8 mouse cellular contexts compared by ENCODE assay signal in genomic region chr10:80577195-80578130, GRCm38 (mm10). TPM values are rescaled to one million over a fixed set of nuclear protein-coding genes. Genes with fewer than 3 reads are reported as not detected.
A peak's percentile ranks its signal among the peaks of the same experiment; 100 is the strongest.
DNase-seq lines count a peak whose midpoint lies in the region; ATAC-seq and TF ChIP-seq lines count a peak whose summit lies in the region.

TSS of gene Klf16 (minus strand) at chr10:80577321.

- peak within 1 kb of the TSS; percentile 84 for H3K27ac ChIP-seq in heart, embryonic 12.5 days (ENCODE audit: poor library complexity, severe bottlenecking)
- peak within 1 kb of the TSS; percentile 87 for H3K27ac ChIP-seq in kidney, postnatal 0 days
- peak within 1 kb of the TSS; percentile 95 for H3K27ac ChIP-seq in liver, embryonic 11.5 days (ENCODE audit: low read depth, low read length)
- peak within 1 kb of the TSS; percentile 90 for H3K27ac ChIP-seq in stomach, embryonic 14.5 days (ENCODE audit: low read length)

- H3K4me1 ChIP-seq in erythroblast, embryonic 14.5 days (ENCODE audit: control insufficient read depth), result peaks cover 85% of the 10 kb centered on the region
- peaks cover 56% of the 10 kb centered on the region for H3K4me1 ChIP-seq in heart, embryonic 12.5 days (replicated peaks)
- H3K4me1 ChIP-seq in kidney, postnatal 0 days (replicated peaks; ENCODE audit: insufficient read depth, low read length), result peaks cover 14% of the 10 kb centered on the region; the same call in 1 of the 2 replicates
- H3K4me1 ChIP-seq in liver, embryonic 11.5 days (replicated peaks; ENCODE audit: control insufficient read depth, insufficient read depth, low read length), result peaks cover 46% of the 10 kb centered on the region
- H3K4me1 ChIP-seq in stomach, embryonic 14.5 days (ENCODE audit: control insufficient read depth, insufficient read depth, low read length), result peaks cover 32% of the 10 kb centered on the region; the same call in 1 of the 2 replicates

- peaks cover 46% of the 10 kb centered on the region for H3K79me2 ChIP-seq in C2C12 (ENCODE audit: control insufficient read depth, insufficient read depth)

- H3K9me3 ChIP-seq in erythroblast, embryonic 14.5 days (ENCODE audit: control insufficient read depth, low read length), result no peaks in the 10 kb centered on the region
- H3K9me3 ChIP-seq in heart, embryonic 12.5 days (replicated peaks), result no peaks in the 10 kb centered on the region
- no peaks in the 10 kb centered on the region for H3K9me3 ChIP-seq in kidney, postnatal 0 days (replicated peaks; ENCODE audit: low read length)
- H3K9me3 ChIP-seq in liver, embryonic 11.5 days (ENCODE audit: control insufficient read depth, low read length), result no peaks in the 10 kb centered on the region
- no peaks in the 10 kb centered on the region for H3K9me3 ChIP-seq in stomach, embryonic 14.5 days (ENCODE audit: control insufficient read depth, low read depth, low read length)

- H3K4me3 ChIP-seq in C2C12 (ENCODE audit: insufficient read depth, poor library complexity, severe bottlenecking), result peak within 1 kb of the TSS; percentile 87
- H3K4me3 ChIP-seq in erythroblast, embryonic 14.5 days (replicated peaks), result peak within 1 kb of the TSS; percentile 96
- H3K4me3 ChIP-seq in heart, embryonic 12.5 days, result peak within 1 kb of the TSS; percentile 91
- H3K4me3 ChIP-seq in kidney, postnatal 0 days (replicated peaks; ENCODE audit: low read depth, low read length), result peak within 1 kb of the TSS; percentile 86
- H3K4me3 ChIP-seq in liver, embryonic 11.5 days (ENCODE audit: low read depth, low read length), result peak within 1 kb of the TSS; percentile 97
- H3K4me3 ChIP-seq in stomach, embryonic 14.5 days (ENCODE audit: low read depth, low read length), result peak within 1 kb of the TSS; percentile 82

- 0 out of 2 replicates have a peak, but pooled peaks have one; percentile 18 for TF ChIP-seq POLR2A in brain, embryonic 14.5 days (IDR thresholded peaks at IDR 0.05; ENCODE audit: borderline replicate concordance, extremely low read depth, insufficient read depth, insufficient read length, poor library complexity, severe bottlenecking)

- peak within 1 kb of the TSS; percentile 88 for H3K9ac ChIP-seq in heart, embryonic 12.5 days
- H3K9ac ChIP-seq in kidney, postnatal 0 days (ENCODE audit: low read depth, low read length), result peak within 1 kb of the TSS; percentile 84
- H3K9ac ChIP-seq in liver, embryonic 11.5 days (ENCODE audit: low read depth, low read length), result peak within 1 kb of the TSS; percentile 89
- H3K9ac ChIP-seq in stomach, embryonic 14.5 days (replicated peaks; ENCODE audit: low read depth, low read length), result peak within 1 kb of the TSS; percentile 74

- H3K27me3 ChIP-seq in C2C12 (ENCODE audit: control insufficient read depth, insufficient read depth, insufficient read length), result no peaks in the 10 kb centered on the region
- H3K27me3 ChIP-seq in erythroblast, embryonic 14.5 days (ENCODE audit: control insufficient read depth), result no peaks in the 10 kb centered on the region
- H3K27me3 ChIP-seq in heart, embryonic 12.5 days (replicated peaks), result no peaks in the 10 kb centered on the region
- no peaks in the 10 kb centered on the region for H3K27me3 ChIP-seq in kidney, postnatal 0 days (ENCODE audit: insufficient read depth, low read length)
- H3K27me3 ChIP-seq in liver, embryonic 11.5 days (replicated peaks; ENCODE audit: control insufficient read depth, insufficient read depth, low read length), result no peaks in the 10 kb centered on the region
- H3K27me3 ChIP-seq in stomach, embryonic 14.5 days (ENCODE audit: control insufficient read depth, insufficient read depth, low read length), result no peaks in the 10 kb centered on the region

- H3K36me3 ChIP-seq in C2C12 (ENCODE audit: control insufficient read depth, insufficient read depth), result peaks cover 7% of the 10 kb centered on the region
- H3K36me3 ChIP-seq in erythroblast, embryonic 14.5 days (ENCODE audit: control insufficient read depth), result peaks cover 48% of the 10 kb centered on the region
- H3K36me3 ChIP-seq in heart, embryonic 12.5 days, result peaks cover 14% of the 10 kb centered on the region; the same call in 1 of the 2 replicates
- 0 out of 2 replicates have a peak, but pooled peaks cover 1% of the 10 kb centered on the region for H3K36me3 ChIP-seq in kidney, postnatal 0 days (ENCODE audit: insufficient read depth, low read length)
- H3K36me3 ChIP-seq in liver, embryonic 11.5 days (ENCODE audit: control insufficient read depth, insufficient read depth, low read length), result no peaks in the 10 kb centered on the region
- H3K36me3 ChIP-seq in stomach, embryonic 14.5 days (ENCODE audit: control insufficient read depth, insufficient read depth, low read length), result no peaks in the 10 kb centered on the region; the same call in 1 of the 2 replicates

- H3K4me2 ChIP-seq in heart, embryonic 12.5 days, result peak within 1 kb of the TSS; percentile 97
- H3K4me2 ChIP-seq in kidney, postnatal 0 days (ENCODE audit: low read length), result peak within 1 kb of the TSS; percentile 93
- peak within 1 kb of the TSS; percentile 97 for H3K4me2 ChIP-seq in liver, embryonic 11.5 days
- H3K4me2 ChIP-seq in stomach, embryonic 14.5 days (replicated peaks; ENCODE audit: low read depth, low read length), result peak within 1 kb of the TSS; percentile 65

- WGBS in heart, embryonic 12.5 days, result under 1% methylated on average over 68 of the region's 97 CpGs
- under 1% methylated on average over 69 of the region's 97 CpGs for WGBS in kidney, postnatal 0 days
- WGBS in liver, embryonic 11.5 days, result under 1% methylated on average over 80 of the region's 97 CpGs
- WGBS in stomach, embryonic 14.5 days, result 1% methylated on average over 70 of the region's 97 CpGs

- peak; percentile 90 for ATAC-seq in heart, embryonic 12.5 days (ENCODE audit: insufficient number of reproducible peaks, low FRiP score)
- peak; percentile 79 for ATAC-seq in kidney, postnatal 0 days (replicated peaks; ENCODE audit: low FRiP score, low read depth)
- ATAC-seq in liver, embryonic 11.5 days (replicated peaks; ENCODE audit: low FRiP score), result peak; percentile 81
- peak; percentile 83 for ATAC-seq in stomach, embryonic 14.5 days (ENCODE audit: insufficient number of reproducible peaks, insufficient read depth, low FRiP score, low read depth)

- H3K79me3 ChIP-seq in C2C12 (ENCODE audit: low read depth), result peaks cover 40% of the 10 kb centered on the region

- no peak for TF ChIP-seq CTCF in C2C12 (IDR thresholded peaks at IDR 0.05; ENCODE audit: control insufficient read depth, insufficient read depth, insufficient read length)
- TF ChIP-seq CTCF in brain, embryonic 14.5 days (IDR thresholded peaks at IDR 0.05; ENCODE audit: borderline replicate concordance, extremely low read depth, insufficient read depth, insufficient read length), result no peak
- TF ChIP-seq CTCF in kidney, postnatal 0 days (IDR thresholded peaks at IDR 0.05; ENCODE audit: low read depth), result peak; percentile 24

- peak; percentile 97 for DNase-seq in brain, embryonic 14.5 days (ENCODE audit: low read depth)
- peak; percentile 96 for DNase-seq in kidney, postnatal 0 days (ENCODE audit: low spot score)
- DNase-seq in liver, embryonic 11.5 days (ENCODE audit: low spot score), result peak; percentile 100
- DNase-seq in naive thymus-derived CD4-positive, alpha-beta T cell, adult 2 months (ENCODE audit: low read depth), result peak; percentile 99

- peak within 1 kb of the TSS; percentile 98 for H3ac ChIP-seq in C2C12 (ENCODE audit: control insufficient read depth, insufficient read length, low read depth)

TF ChIP-seq in C2C12, 6 proteins besides CTCF, POLR2A, EP300 and RAD21:
- TF ChIP-seq MAX (IDR thresholded peaks at IDR 0.05), result peak; percentile 99
- TF ChIP-seq USF1 (IDR thresholded peaks at IDR 0.05; ENCODE audit: low read depth), result peak; percentile 75
- TF ChIP-seq FOSL1 (IDR thresholded peaks at IDR 0.05; ENCODE audit: insufficient read depth, low read length, poor library complexity, severe bottlenecking), result no peak

RNA-seq across cellular contexts. Expression of gene Klf16, which starts in this region (rescaled TPM):
- 21.0 TPM for polyA plus RNA-seq in C2C12 (2012; fragmentation: generic; extraction: Trizol)
- polyA plus RNA-seq in brain, embryonic 14.5 days (2012; rRNA removed), result 12.2 and 15.9 TPM in 2 replicates
- 19.9 and 21.2 TPM in 2 replicates for polyA plus RNA-seq in erythroblast, embryonic 14.5 days (2012)
- polyA plus RNA-seq in heart, embryonic 12.5 days (2016; fragmentation: Nextera tagmentation; extraction: Ambion mirVana), result 7.9 and 8.5 TPM in 2 replicates
- polyA plus RNA-seq in kidney, postnatal 0 days (2015; fragmentation: Nextera tagmentation; extraction: Ambion mirVana), result 8.1 and 8.8 TPM in 2 replicates
- polyA plus RNA-seq in liver, embryonic 11.5 days (2014; fragmentation: Nextera tagmentation; extraction: Ambion mirVana), result 10.0 and 11.4 TPM in 2 replicates
- 8.1 and 8.4 TPM in 2 replicates for polyA plus RNA-seq in stomach, embryonic 14.5 days (2014; fragmentation: Nextera tagmentation; extraction: Ambion mirVana)

Comparison
In these comparisons a context has a peak if more than half of its experiments do, and no peak if none do; other contexts are left out.
1. Peak in every context shown above with its lines: DNase-seq, ATAC-seq, H3K4me3 ChIP-seq and H3K27ac ChIP-seq.